Mouse (Mus musculus) liver, postnatal 0 days (tissue): ENCODE results near the gene Cdca7.

Source experiments
- CTCF ChIP-seq: sonication (generic); IDR thresholded peaks from 2 replicates; pipeline ENCODE4 v1.5.1; 2016; ENCODE audit warnings: antibody characterized with exemption, low read depth
- EP300 ChIP-seq: IDR thresholded peaks from 2 replicates; pipeline ENCODE4 v1.6.1; 2016; ENCODE audit warnings: antibody characterized with exemption, low read depth, mild to moderate bottlenecking

- no peak for TF ChIP-seq CTCF
- TF ChIP-seq EP300 = no peak
These were observed 53.0 kb downstream of the Cdca7 start for GRCm38 (mm10) chr2:72529026-72529357.
